16 mouse cellular contexts compared by ENCODE assay signal in the genomic region with DNA sequence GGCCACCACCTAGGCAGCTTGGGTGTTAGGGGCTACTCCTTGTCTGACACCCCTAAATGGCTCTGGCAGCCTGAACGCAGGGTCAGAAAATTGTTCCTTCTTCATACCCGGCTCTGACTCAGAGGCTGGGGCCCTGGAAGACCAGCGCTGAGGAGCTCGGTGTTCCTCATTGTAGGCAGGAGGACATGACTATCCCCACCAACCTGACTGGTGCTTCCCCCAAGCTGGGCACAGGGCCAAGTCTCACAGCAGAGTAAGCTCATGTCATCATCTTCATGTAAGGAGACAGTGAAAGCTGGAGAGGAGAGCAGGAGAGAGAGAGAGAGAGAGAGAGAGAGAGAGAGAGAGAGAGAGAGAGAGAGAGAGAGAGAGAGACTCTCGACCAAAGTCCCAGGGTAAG.
DNase-seq lines count a peak whose midpoint lies in the region; ATAC-seq lines count a peak whose summit lies in the region.
"Had no signal": no experiment of that assay in that cellular context is flagged by ENCODE, and none has a peak within 500 bp of the region (broad histone marks: within the 10 kb centered on the region; RNA-seq: fewer than 3 reads in every experiment).

No protein-coding gene starts in this region.

- no peak overlapping the region for H3K9ac ChIP-seq in hindbrain, embryonic 12.5 days
- no peak overlapping the region for H3K9ac ChIP-seq in hindbrain, embryonic 14.5 days
- no peak overlapping the region for H3K9ac ChIP-seq in neural tube, embryonic 15.5 days (replicated peaks)
- H3K9ac ChIP-seq in forebrain, embryonic 16.5 days (replicated peaks; ENCODE audit: low read depth, low read length): no peak overlapping the region
- H3K9ac ChIP-seq: embryonic facial prominence, embryonic 13.5 days; heart, embryonic 13.5 days; liver, embryonic 13.5 days had no signal

- intact Hi-C loops in gastrocnemius, postnatal 36 days (cut with DNase I): no loop called here

- no peak overlapping the region for H3K4me2 ChIP-seq in hindbrain, embryonic 12.5 days (replicated peaks)
- H3K4me2 ChIP-seq in hindbrain, embryonic 14.5 days (replicated peaks): no peak overlapping the region
- H3K4me2 ChIP-seq in neural tube, embryonic 15.5 days: no peak overlapping the region
- H3K4me2 ChIP-seq in forebrain, embryonic 16.5 days (ENCODE audit: low read length): peak overlapping the region; percentile 18; the same call in 1 of the 2 replicates
- H3K4me2 ChIP-seq: embryonic facial prominence, embryonic 13.5 days; heart, embryonic 13.5 days; liver, embryonic 13.5 days had no signal

- H3K27me3 ChIP-seq in hindbrain, embryonic 12.5 days: no peaks in the 10 kb centered on the region; the same call in 1 of the 2 replicates
- no peaks in the 10 kb centered on the region for H3K27me3 ChIP-seq in hindbrain, embryonic 14.5 days (ENCODE audit: control insufficient read depth, insufficient read depth, low read length)
- H3K27me3 ChIP-seq in neural tube, embryonic 15.5 days (replicated peaks): no peaks in the 10 kb centered on the region; the same call in 1 of the 2 replicates
- no peaks in the 10 kb centered on the region for H3K27me3 ChIP-seq in forebrain, embryonic 16.5 days (replicated peaks; ENCODE audit: control insufficient read depth, insufficient read depth, low read length)
- H3K27me3 ChIP-seq: CH12.LX; liver, embryonic 13.5 days had no signal

- WGBS in hindbrain, embryonic 12.5 days: 73% methylated on average over 5 of the region's 5 CpGs
- WGBS in hindbrain, embryonic 14.5 days: 59% methylated on average over 5 of the region's 5 CpGs
- 66% methylated on average over 5 of the region's 5 CpGs for WGBS in neural tube, embryonic 15.5 days
- WGBS in forebrain, embryonic 16.5 days: 16% methylated on average over 5 of the region's 5 CpGs

- no peaks in the 10 kb centered on the region for H3K9me3 ChIP-seq in hindbrain, embryonic 12.5 days (replicated peaks)
- no peaks in the 10 kb centered on the region for H3K9me3 ChIP-seq in hindbrain, embryonic 14.5 days (ENCODE audit: control insufficient read depth, low read length)
- no peaks in the 10 kb centered on the region for H3K9me3 ChIP-seq in neural tube, embryonic 15.5 days (replicated peaks)
- H3K9me3 ChIP-seq in forebrain, embryonic 16.5 days (ENCODE audit: control insufficient read depth, low read length): no peaks in the 10 kb centered on the region
- H3K9me3 ChIP-seq: embryonic facial prominence, embryonic 13.5 days; liver, embryonic 13.5 days had no signal

- H3K4me3 ChIP-seq in hindbrain, embryonic 12.5 days: no peak overlapping the region
- no peak overlapping the region for H3K4me3 ChIP-seq in hindbrain, embryonic 14.5 days (replicated peaks; ENCODE audit: low read length)
- H3K4me3 ChIP-seq in neural tube, embryonic 15.5 days (replicated peaks): no peak overlapping the region
- no peak overlapping the region for H3K4me3 ChIP-seq in forebrain, embryonic 16.5 days (replicated peaks; ENCODE audit: low read length)
- H3K4me3 ChIP-seq: embryonic facial prominence, embryonic 13.5 days; gastrocnemius, adult 2 months; heart, embryonic 13.5 days; liver, embryonic 13.5 days had no signal

- no peak for DNase-seq in hindbrain, embryonic 14.5 days (ENCODE audit: low spot score)
- no peak for DNase-seq in neural tube, embryonic 10.5 days (ENCODE audit: extremely low spot score, low spot score)
- peak; percentile 72 to 73 for DNase-seq in right cerebral cortex, postnatal 10 days (ENCODE audit: low spot score in 2 of 2)
- DNase-seq in gastrocnemius, postnatal 36 days: no peak
- DNase-seq: gastrocnemius, adult 2 months; kidney, adult 18-20 months; layer of hippocampus, adult 9-11 months; liver, embryonic 13.5 days; thymus, postnatal 4 days had no signal

- H3K4me1 ChIP-seq in hindbrain, embryonic 12.5 days: peaks cover 15% of the 10 kb centered on the region
- H3K4me1 ChIP-seq in hindbrain, embryonic 14.5 days (replicated peaks; ENCODE audit: control insufficient read depth, insufficient read depth, low read length): peaks cover 4% of the 10 kb centered on the region; the same call in 1 of the 2 replicates
- peaks cover 14% of the 10 kb centered on the region for H3K4me1 ChIP-seq in neural tube, embryonic 15.5 days
- peaks cover 36% of the 10 kb centered on the region for H3K4me1 ChIP-seq in forebrain, embryonic 16.5 days (replicated peaks; ENCODE audit: control insufficient read depth, insufficient read depth, low read length)
- H3K4me1 ChIP-seq: heart, embryonic 13.5 days; liver, embryonic 13.5 days had no signal

- H3K27ac ChIP-seq in hindbrain, embryonic 12.5 days: 0 out of 2 replicates have a peak overlapping the region, but pooled peaks have one; percentile 18
- H3K27ac ChIP-seq in hindbrain, embryonic 14.5 days: no peak overlapping the region
- H3K27ac ChIP-seq in neural tube, embryonic 15.5 days (replicated peaks): peak overlapping the region; percentile 23; the same call in 1 of the 2 replicates
- peak overlapping the region; percentile 76 for H3K27ac ChIP-seq in forebrain, embryonic 16.5 days (ENCODE audit: low read length)
- H3K27ac ChIP-seq: embryonic facial prominence, embryonic 13.5 days; gastrocnemius, adult 2 months; heart, embryonic 13.5 days; liver, embryonic 13.5 days had no signal

- peak; percentile 3; the same call in 1 of the 2 replicates for ATAC-seq in hindbrain, embryonic 12.5 days (ENCODE audit: low FRiP score)
- ATAC-seq in hindbrain, embryonic 14.5 days (ENCODE audit: low FRiP score): no peak
- ATAC-seq in neural tube, embryonic 15.5 days (ENCODE audit: low FRiP score): no peak
- ATAC-seq in forebrain, embryonic 16.5 days: peak; percentile 62
- ATAC-seq in inflammation-experienced regulatory T-cells, adult 6 months: no peak

- no peaks in the 10 kb centered on the region for H3K36me3 ChIP-seq in hindbrain, embryonic 12.5 days
- H3K36me3 ChIP-seq in hindbrain, embryonic 14.5 days (replicated peaks; ENCODE audit: control insufficient read depth, insufficient read depth): no peaks in the 10 kb centered on the region
- no peaks in the 10 kb centered on the region for H3K36me3 ChIP-seq in neural tube, embryonic 15.5 days
- H3K36me3 ChIP-seq in forebrain, embryonic 16.5 days (ENCODE audit: control insufficient read depth, insufficient read depth): no peaks in the 10 kb centered on the region
- H3K36me3 ChIP-seq: embryonic facial prominence, embryonic 13.5 days; heart, embryonic 13.5 days; liver, embryonic 13.5 days had no signal

Comparison
In these comparisons a context has a peak if more than half of its experiments do, and no peak if none do; other contexts are left out.
1. ATAC-seq: peak in hindbrain, embryonic 12.5 days (single experiment) and forebrain, embryonic 16.5 days (single experiment); none in hindbrain, embryonic 14.5 days (single experiment), neural tube, embryonic 15.5 days (single experiment) and inflammation-experienced regulatory T-cells, adult 6 months (single experiment).
2. DNase-seq: peak in right cerebral cortex, postnatal 10 days (2 of 2); none in hindbrain, embryonic 14.5 days (single experiment), neural tube, embryonic 10.5 days (single experiment) and gastrocnemius, postnatal 36 days (0 of 2).